Comparison of ENCODE assay signal across 23 mouse cellular contexts in the genomic region with DNA sequence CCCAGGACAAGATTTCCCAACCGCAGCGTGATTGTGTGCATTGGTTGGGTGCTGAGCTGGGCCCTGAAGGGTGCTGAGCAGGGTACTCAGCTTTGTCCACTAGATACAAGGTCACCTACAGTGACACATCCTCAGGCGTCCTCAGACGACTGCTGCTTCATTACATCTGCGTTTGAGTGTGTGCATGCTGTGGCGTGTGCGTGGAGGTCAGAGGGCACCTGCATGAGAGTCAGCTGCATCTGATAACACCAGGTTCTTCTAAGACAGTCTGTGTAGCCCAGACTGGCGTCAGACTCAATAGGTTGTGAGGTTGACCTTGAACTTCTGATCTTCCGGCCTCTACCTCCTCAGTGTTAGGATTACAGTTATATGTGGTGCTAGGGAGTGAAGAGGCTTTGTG. TPM values are rescaled to one million over a fixed set of nuclear protein-coding genes. Genes with fewer than 3 reads are reported as not detected.
"Had no signal": no experiment of that assay in that cellular context is flagged by ENCODE, and none has a peak within 500 bp of the region (broad histone marks: within the 10 kb centered on the region; RNA-seq: fewer than 3 reads in every experiment).

No protein-coding gene starts in this region.

- DNase-seq: retina, postnatal 1 day; right cerebral cortex, adult 18-20 months; right cerebral cortex, postnatal 14 days; right cerebral cortex, postnatal 25 days; right cerebral cortex, postnatal 4 days; spleen, adult 18-20 months; thymus, adult 18-20 months; thymus, adult 2 months; thymus, postnatal 14 days; thymus, postnatal 25 days; thymus, postnatal 36 days; thymus, postnatal 4 days had no signal

- H3K4me2 ChIP-seq: neural tube, embryonic 12.5 days; neural tube, embryonic 13.5 days; neural tube, embryonic 15.5 days; stomach, embryonic 15.5 days had no signal

- H3K9me3 ChIP-seq: neural tube, embryonic 15.5 days; stomach, embryonic 15.5 days had no signal

- H3K36me3 ChIP-seq: neural tube, embryonic 12.5 days; neural tube, embryonic 13.5 days; neural tube, embryonic 15.5 days; stomach, embryonic 15.5 days had no signal

- H3K27me3 ChIP-seq: stomach, embryonic 15.5 days had no signal

- H3K4me1 ChIP-seq: neural tube, embryonic 12.5 days; neural tube, embryonic 13.5 days; neural tube, embryonic 15.5 days; stomach, embryonic 15.5 days had no signal

- H3K27ac ChIP-seq: neural tube, embryonic 12.5 days; neural tube, embryonic 13.5 days; neural tube, embryonic 15.5 days; stomach, embryonic 15.5 days had no signal

- H3K9ac ChIP-seq: neural tube, embryonic 12.5 days; neural tube, embryonic 13.5 days; neural tube, embryonic 15.5 days; stomach, embryonic 15.5 days had no signal

- H3K4me3 ChIP-seq: neural tube, embryonic 12.5 days; neural tube, embryonic 13.5 days; neural tube, embryonic 15.5 days; stomach, embryonic 15.5 days had no signal

RNA-seq across cellular contexts. Expression of gene Fam71a, which starts 59.4 kb away (rescaled TPM):
- polyA plus RNA-seq: neural tube, embryonic 12.5 days; neural tube, embryonic 13.5 days; neural tube, embryonic 14.5 days; neural tube, embryonic 15.5 days; small intestine, adult 2 months; spleen, adult 2 months; stomach, embryonic 14.5 days; stomach, embryonic 15.5 days; stomach, embryonic 16.5 days; thymus, adult 2 months; thymus, postnatal 0 days; urinary bladder, adult 2 months had no signal
